In genomic region chr7:44958208-44958607, GRCm38 (mm10) we compare ENCODE assay signal across 8 mouse cellular contexts. TPM values are rescaled to one million over a fixed set of nuclear protein-coding genes. Genes with fewer than 3 reads are reported as not detected.
DNase-seq lines count a peak whose midpoint lies in the region; ATAC-seq and TF ChIP-seq lines count a peak whose summit lies in the region.
"Had no signal": no experiment of that assay in that cellular context is flagged by ENCODE, and none has a peak within 500 bp of the region (broad histone marks: within the 10 kb centered on the region; RNA-seq: fewer than 3 reads in every experiment).

No protein-coding gene starts in this region.

- ATAC-seq in kidney, embryonic 15.5 days (replicated peaks; ENCODE audit: low FRiP score), result no peak

- TF ChIP-seq POLR2A in CH12.LX (IDR thresholded peaks at IDR 0.05; ENCODE audit: low read depth, low read length), result no peak

- H3K27me3 ChIP-seq in kidney, embryonic 15.5 days, result no peaks in the 10 kb centered on the region
- peaks cover 3% of the 10 kb centered on the region for H3K27me3 ChIP-seq in CH12.LX (replicated peaks)

- H3K9me3 ChIP-seq in kidney, embryonic 15.5 days (replicated peaks), result no peaks in the 10 kb centered on the region
- H3K9me3 ChIP-seq in CH12.LX (replicated peaks; ENCODE audit: low read length), result no peaks in the 10 kb centered on the region

- no peaks in the 10 kb centered on the region for H3K79me2 ChIP-seq in CH12.LX (replicated peaks; ENCODE audit: control insufficient read depth, extremely low read depth, insufficient read depth, poor library complexity, severe bottlenecking)

- peak; percentile 37 for DNase-seq in kidney, adult 11 months
- peak; percentile 46 to 49 for DNase-seq in B cell, adult 2 months
- DNase-seq in CH12.LX (ENCODE audit: extremely low read depth), result peak; percentile 49
- DNase-seq in forelimb bud, embryonic 11.5 days (ENCODE audit: low read depth, low spot score), result peak; percentile 46
- DNase-seq in lung, postnatal 36 days, result peak; percentile 69
- no peak for DNase-seq in frontal cortex, postnatal 36 days (ENCODE audit: low spot score in 2 of 2)

- TF ChIP-seq CTCF in CH12.LX (conservative IDR thresholded peaks at IDR 0.05 in 1 of 2, IDR thresholded peaks at IDR 0.05 in 1 of 2; ENCODE audit: low read depth in 2 of 2, low read length in 2 of 2), result peak; percentile 54 to 89

- peak; percentile 80 for TF ChIP-seq RAD21 in CH12.LX (IDR thresholded peaks at IDR 0.05; ENCODE audit: low read depth, low read length)

- H3K36me3 ChIP-seq in kidney, embryonic 15.5 days, result peaks cover 26% of the 10 kb centered on the region
- H3K36me3 ChIP-seq in CH12.LX (replicated peaks in 1 of 2; ENCODE audit: control insufficient read depth in 1 of 2, insufficient read depth in 1 of 2, low read length in 1 of 2), result peaks cover 0 to 56% of the 10 kb centered on the region in 2 experiments

- in situ Hi-C loops in CH12.LX (cut with MboI; ENCODE audit: low pct_ligation_motif_present, low pct_unique_long_range_greater_than_20kb, low sequenced_read_pairs), result loop anchor here (10.0 kb wide), 2 partner anchors 103 to 213 kb away; partner anchors contain the start of genes Pnkp and Vrk3

- no peak overlapping the region for H3K4me3 ChIP-seq in kidney, embryonic 15.5 days (replicated peaks)
- H3K4me3 ChIP-seq in CH12.LX (replicated peaks in 1 of 3; ENCODE audit: low read depth in 2 of 3, low read length in 2 of 3, poor library complexity in 1 of 3), result no peak overlapping the region
- H3K4me3 ChIP-seq: erythroblast, embryonic 14.5 days had no signal

- dilution Hi-C loops in CH12.LX (cut with MboI; ENCODE audit: extremely low pct_ligation_motif_present, extremely low pct_unique_long_range_greater_than_20kb, low sequenced_read_pairs), result no loop called here

- no peak overlapping the region for H3K27ac ChIP-seq in kidney, embryonic 15.5 days
- no peak overlapping the region for H3K27ac ChIP-seq in CH12.LX (ENCODE audit: insufficient read depth, low read depth)

- peaks cover 9% of the 10 kb centered on the region for H3K4me1 ChIP-seq in kidney, embryonic 15.5 days
- H3K4me1 ChIP-seq in CH12.LX (ENCODE audit: control insufficient read depth in 1 of 2, insufficient read depth in 2 of 2), result peaks cover 11 to 26% of the 10 kb centered on the region in 2 experiments

- no peak for TF ChIP-seq EP300 in CH12.LX (IDR thresholded peaks at IDR 0.05; ENCODE audit: low read length)

- H3K9ac ChIP-seq in kidney, embryonic 15.5 days, result no peak overlapping the region
- H3K9ac ChIP-seq in CH12.LX (ENCODE audit: insufficient read depth, low read depth), result no peak overlapping the region

- no peak overlapping the region for H3K4me2 ChIP-seq in kidney, embryonic 15.5 days
- no peak overlapping the region for H3K4me2 ChIP-seq in CH12.LX (ENCODE audit: insufficient read depth, low read depth, poor library complexity, severe bottlenecking)

- 55% methylated on average over 7 of the region's 7 CpGs for WGBS in kidney, embryonic 15.5 days

TF ChIP-seq in CH12.LX, 34 proteins besides CTCF, POLR2A, EP300 and RAD21:
- TF ChIP-seq MYC (IDR thresholded peaks at IDR 0.05; ENCODE audit: low read depth, low read length) (peak; percentile 87), NELFE (IDR thresholded peaks at IDR 0.05; ENCODE audit: low read depth, low read length) (no peak; the same call in 1 of the 2 replicates), MAX (IDR thresholded peaks at IDR 0.05; ENCODE audit: low read length) (peak; percentile 96), KAT2A (IDR thresholded peaks at IDR 0.05; ENCODE audit: insufficient replicate concordance, low read length) (no peak), HCFC1 (IDR thresholded peaks at IDR 0.05; ENCODE audit: low read depth, low read length) (no peak), RCOR1 (conservative IDR thresholded peaks at IDR 0.05; ENCODE audit: low read depth, low read length) (no peak), MEF2A (IDR thresholded peaks at IDR 0.05; ENCODE audit: borderline replicate concordance, low read depth, low read length) (no peak), JUND (conservative IDR thresholded peaks at IDR 0.05; ENCODE audit: low read depth, low read length) (no peak), SMC3 (IDR thresholded peaks at IDR 0.05; ENCODE audit: low read depth, low read length) (peak; percentile 74), PAX5 (IDR thresholded peaks at IDR 0.05; ENCODE audit: low read length) (no peak)

RNA-seq across cellular contexts. Expression of gene Tsks, which starts 15.2 kb away (rescaled TPM):
- 0.14 TPM in 2 replicates for polyA plus RNA-seq in kidney, embryonic 15.5 days (2015; fragmentation: Nextera tagmentation; extraction: Ambion mirVana)
- total RNA-seq in CH12.LX (2012; rRNA removed) (0.08 TPM in 1 of 2 replicates, not detected in the other), CH12.LX (2014; rRNA removed) (not detected in 2 replicates)
- polyA plus RNA-seq in CH12.LX (2012; ENCODE audit: insufficient read length, low read depth), result not detected in 2 replicates
- polyA plus RNA-seq: erythroblast, embryonic 14.5 days had no signal

RNA-seq across cellular contexts. Expression of gene Cpt1c, which starts 16.4 kb away (rescaled TPM):
- polyA plus RNA-seq in kidney, embryonic 15.5 days (2015; fragmentation: Nextera tagmentation; extraction: Ambion mirVana), result 19.2 and 25.1 TPM in 2 replicates
- 3.6 and 4.5 TPM in 2 replicates for total RNA-seq in CH12.LX (2012; rRNA removed)
- total RNA-seq in CH12.LX (2014; rRNA removed), result 10.2 and 10.3 TPM in 2 replicates
- 10.4 and 12.7 TPM in 2 replicates for polyA plus RNA-seq in CH12.LX (2012; ENCODE audit: insufficient read length, low read depth)

RNA-seq across cellular contexts. Expression of gene Prmt1, which starts 28.2 kb away (rescaled TPM):
- 704 and 710 TPM in 2 replicates for polyA plus RNA-seq in kidney, embryonic 15.5 days (2015; fragmentation: Nextera tagmentation; extraction: Ambion mirVana)
- total RNA-seq in CH12.LX (2012; rRNA removed) (340 and 407 TPM in 2 replicates), CH12.LX (2014; rRNA removed) (220 and 231 TPM in 2 replicates)
- 608 and 642 TPM in 2 replicates for polyA plus RNA-seq in CH12.LX (2012; ENCODE audit: insufficient read length, low read depth)

RNA-seq across cellular contexts. Expression of gene Ap2a1, which starts 28.9 kb away (rescaled TPM):
- polyA plus RNA-seq in kidney, embryonic 15.5 days (2015; fragmentation: Nextera tagmentation; extraction: Ambion mirVana), result 74.2 and 79.1 TPM in 2 replicates
- total RNA-seq in CH12.LX (2012; rRNA removed), result 53.4 and 61.1 TPM in 2 replicates
- 35.7 and 38.5 TPM in 2 replicates for total RNA-seq in CH12.LX (2014; rRNA removed)
- 52.6 and 56.3 TPM in 2 replicates for polyA plus RNA-seq in CH12.LX (2012; ENCODE audit: insufficient read length, low read depth)

RNA-seq across cellular contexts. Expression of gene Irf3, which starts 39.2 kb away (rescaled TPM):
- 86.4 and 90.4 TPM in 2 replicates for polyA plus RNA-seq in kidney, embryonic 15.5 days (2015; fragmentation: Nextera tagmentation; extraction: Ambion mirVana)
- total RNA-seq in CH12.LX (2012; rRNA removed), result 56.5 and 65.0 TPM in 2 replicates
- total RNA-seq in CH12.LX (2014; rRNA removed), result 33.5 and 39.0 TPM in 2 replicates
- 79.7 and 87.7 TPM in 2 replicates for polyA plus RNA-seq in CH12.LX (2012; ENCODE audit: insufficient read length, low read depth)

Comparison
In these comparisons a context has a peak if more than half of its experiments do, and no peak if none do; other contexts are left out.
1. DNase-seq: peak in kidney, adult 11 months (single experiment), B cell, adult 2 months (2 of 2), CH12.LX (single experiment), forelimb bud, embryonic 11.5 days (single experiment) and lung, postnatal 36 days (single experiment); none in frontal cortex, postnatal 36 days (0 of 2).